Mouse (Mus musculus) cerebellum, postnatal 4 days (tissue): ENCODE data around the gene Gm4881.

Experiments used
- DNase-seq, 2 experiments: peaks; one replicate each; pipeline ENCODE4 v3.0.0; 2022; ENCODE audit warnings: low spot score in 2 of 2, mixed read lengths in 1 of 2

The Gm4881 gene

GRCm38 (mm10) chr7:24954450-24954849 is 10.2 kb upstream of the Gm4881 start:
- no peak for DNase-seq

GRCm38 (mm10) chr7:24953966-24954365 is 9.7 kb upstream of the Gm4881 start:
- no peak for DNase-seq

- peak; percentile 62 to 81 for DNase-seq
Observed at GRCm38 (mm10) chr7:24949958-24950623, 5.8 kb upstream of the Gm4881 start.

- DNase-seq, result no peak
Observed at GRCm38 (mm10) chr7:24948774-24949173, 4.5 kb upstream of the Gm4881 start.

GRCm38 (mm10) chr7:24947316-24948048 is 3.2 kb upstream of the Gm4881 start:
- DNase-seq, result no peak

- no peak for DNase-seq
Observed at GRCm38 (mm10) chr7:24943641-24944040, 653 bp downstream of the Gm4881 start.

GRCm38 (mm10) chr7:24931651-24932050 is 12.6 kb downstream of the Gm4881 start:
- DNase-seq, result no peak

GRCm38 (mm10) chr7:24930475-24930874 is 13.8 kb downstream of the Gm4881 start:
- DNase-seq, result no peak

- DNase-seq, result peak in 1 of 2 experiments; percentile 45
Observed at GRCm38 (mm10) chr7:24919728-24920127, 24.6 kb downstream of the Gm4881 start.

- DNase-seq, result no peak
Observed at GRCm38 (mm10) chr7:24918763-24919323, 25.5 kb downstream of the Gm4881 start.

- no peak for DNase-seq
Observed at GRCm38 (mm10) chr7:24912480-24912879, 31.8 kb downstream of the Gm4881 start.

GRCm38 (mm10) chr7:24907211-24907748 is 37.0 kb downstream of the Gm4881 start:
- no peak for DNase-seq

- no peak for DNase-seq
Observed at GRCm38 (mm10) chr7:24906551-24906950, 37.7 kb downstream of the Gm4881 start.

- peak in 1 of 2 experiments; percentile 57 for DNase-seq
Observed at GRCm38 (mm10) chr7:24904936-24905335, 39.4 kb downstream of the Gm4881 start.

GRCm38 (mm10) chr7:24904070-24904483 is 40.2 kb downstream of the Gm4881 start:
- DNase-seq, result peak; percentile 88 to 96

- DNase-seq, result no peak
Observed at GRCm38 (mm10) chr7:24903444-24903825, 40.9 kb downstream of the Gm4881 start.

- peak in 1 of 2 experiments; percentile 30 for DNase-seq
Observed at GRCm38 (mm10) chr7:24902630-24903443, 41.5 kb downstream of the Gm4881 start, which contains the start of gene Arhgef1. TSS of gene Arhgef1 (plus strand) at chr7:24902912.

- DNase-seq, result no peak
Observed at GRCm38 (mm10) chr7:24902264-24902629, 42.0 kb downstream of the Gm4881 start.

- DNase-seq, result no peak
Observed at GRCm38 (mm10) chr7:24901842-24902241, 42.5 kb downstream of the Gm4881 start.

- no peak for DNase-seq
Observed at GRCm38 (mm10) chr7:24901114-24901513, 43.2 kb downstream of the Gm4881 start.

- no peak for DNase-seq
Observed at GRCm38 (mm10) chr7:24897959-24898358, 46.3 kb downstream of the Gm4881 start.

GRCm38 (mm10) chr7:24897224-24897623 is 47.1 kb downstream of the Gm4881 start, which contains the start of gene Cd79a:
TSS of gene Cd79a (plus strand) at chr7:24897381.
- no peak for DNase-seq
